Mouse (Mus musculus) lung, adult 2 months (tissue): ENCODE measurements around the gene Tcf25. TPM values are rescaled to one million over a fixed set of nuclear protein-coding genes. Genes with fewer than 3 reads are reported as not detected.

Source experiments
- DNase-seq: peaks from one replicate; pipeline ENCODE4 v3.0.0; 2022
- H3K4me1 ChIP-seq: fragments of 200-500 bp; 2 replicates; pipeline ENCODE4 v1.6.1; 2011; ENCODE audit warnings: low read length; ENCODE audit not compliant: control insufficient read depth, insufficient read depth
- H3K4me3 ChIP-seq: fragments of 200-500 bp; replicated peaks from 2 replicates; pipeline ENCODE3; 2011; ENCODE audit warnings: low read depth, mild to moderate bottlenecking, control low read depth, low read length; ENCODE audit errors: extremely low read depth
- CTCF ChIP-seq: fragments of 200-500 bp; IDR thresholded peaks from 2 replicates; pipeline ENCODE4 v1.5.1; 2011; ENCODE audit warnings: mild to moderate bottlenecking, low read length, control low read depth; ENCODE audit not compliant: insufficient read depth
- POLR2A ChIP-seq: fragments of 200-500 bp; IDR thresholded peaks from 2 replicates; pipeline ENCODE4 v1.6.1; 2011; ENCODE audit warnings: low read depth, mild to moderate bottlenecking, control low read depth, low read length, borderline replicate concordance; ENCODE audit errors: extremely low read depth
- WGBS: fragments of 180-500 bp; shearing (Covaris S2); methylation state at CpG from one replicate; pipeline ENCODE4 v1.1.7; 2018; 5-methylcytosine and 5-hydroxymethylcytosine counted together
- polyA plus RNA-seq: library from polyadenylated mRNA; depleted of rRNA; stranded (reverse); fragments of >200 nt; gene quantifications from 2 replicates; pipeline ENCODE4 v1.2.3, GENCODE M21; 2012; rRNA removed

The Tcf25 gene
- polyA plus RNA-seq, 1 experiment: 188 TPM

GRCm38 (mm10) chr8:123453291-123453690, 79.7 kb downstream of the Tcf25 start:
- no peak for DNase-seq
- no peaks in the 10 kb centered on the region for H3K4me1 ChIP-seq
- TF ChIP-seq CTCF: no peak
- no peak for TF ChIP-seq POLR2A
- H3K4me3 ChIP-seq: no peak overlapping the region
- WGBS: 76% methylated on average over 7 of the region's 7 CpGs

Other genes starting within 250 kb of the Tcf25 start
- gene Sult5a1, start 215.4 kb upstream of the Tcf25 start, polyA plus RNA-seq: 35.3 and 45.2 TPM in 2 replicates
- gene Dpep1, start 187.5 kb upstream of the Tcf25 start, polyA plus RNA-seq: 210 and 267 TPM in 2 replicates
- gene Chmp1a, start 161.0 kb upstream of the Tcf25 start, polyA plus RNA-seq: 73.2 and 99.8 TPM in 2 replicates
- 2.8 and 3.1 TPM in 2 replicates for gene Spata33, start 160.9 kb upstream of the Tcf25 start, polyA plus RNA-seq
- gene Cdk10, start 148.9 kb upstream of the Tcf25 start, polyA plus RNA-seq: 48.5 and 60.3 TPM in 2 replicates
- 8.3 and 9.6 TPM in 2 replicates for gene Spata2l, start 137.5 kb upstream of the Tcf25 start, polyA plus RNA-seq
- gene Zfp276, start 119.6 kb upstream of the Tcf25 start, polyA plus RNA-seq: 34.1 and 37.8 TPM in 2 replicates
- 83.9 and 94.4 TPM in 2 replicates for gene Vps9d1, start 119.4 kb upstream of the Tcf25 start, polyA plus RNA-seq
- 17.8 and 21.8 TPM in 2 replicates for gene Fanca, start 55.2 kb upstream of the Tcf25 start, polyA plus RNA-seq
- 5.2 TPM in 2 replicates for gene Spire2, start 41.0 kb upstream of the Tcf25 start, polyA plus RNA-seq
- gene Mc1r, start 33.4 kb downstream of the Tcf25 start, polyA plus RNA-seq: not detected in 2 replicates
- 1.2 and 1.4 TPM in 2 replicates for gene Tubb3, start 37.7 kb downstream of the Tcf25 start, polyA plus RNA-seq
- 23.0 and 30.9 TPM in 2 replicates for gene Def8, start 49.8 kb downstream of the Tcf25 start, polyA plus RNA-seq
- gene Afg3l1, start 104.2 kb downstream of the Tcf25 start, polyA plus RNA-seq: 13.0 and 21.4 TPM in 2 replicates
- 1.8 and 2.6 TPM in 2 replicates for gene Dbndd1, start 141.7 kb downstream of the Tcf25 start, polyA plus RNA-seq
- 9.2 and 14.0 TPM in 2 replicates for gene Gas8, start 145.1 kb downstream of the Tcf25 start, polyA plus RNA-seq